Mouse (Mus musculus): Measurements from ENCODE around the gene Clec2i. TPM values are rescaled to one million over a fixed set of nuclear protein-coding genes. Genes with fewer than 3 reads are reported as not detected.
"Not testable (repeated sequence)": the region's sequence is repeated elsewhere in the genome, so short reads cannot be mapped to it uniquely, and the experiment has no call there.

Clec2i gene
- total RNA-seq, 2 experiments from 2014 or later: 4.0 to 5.4 TPM

DNA sequence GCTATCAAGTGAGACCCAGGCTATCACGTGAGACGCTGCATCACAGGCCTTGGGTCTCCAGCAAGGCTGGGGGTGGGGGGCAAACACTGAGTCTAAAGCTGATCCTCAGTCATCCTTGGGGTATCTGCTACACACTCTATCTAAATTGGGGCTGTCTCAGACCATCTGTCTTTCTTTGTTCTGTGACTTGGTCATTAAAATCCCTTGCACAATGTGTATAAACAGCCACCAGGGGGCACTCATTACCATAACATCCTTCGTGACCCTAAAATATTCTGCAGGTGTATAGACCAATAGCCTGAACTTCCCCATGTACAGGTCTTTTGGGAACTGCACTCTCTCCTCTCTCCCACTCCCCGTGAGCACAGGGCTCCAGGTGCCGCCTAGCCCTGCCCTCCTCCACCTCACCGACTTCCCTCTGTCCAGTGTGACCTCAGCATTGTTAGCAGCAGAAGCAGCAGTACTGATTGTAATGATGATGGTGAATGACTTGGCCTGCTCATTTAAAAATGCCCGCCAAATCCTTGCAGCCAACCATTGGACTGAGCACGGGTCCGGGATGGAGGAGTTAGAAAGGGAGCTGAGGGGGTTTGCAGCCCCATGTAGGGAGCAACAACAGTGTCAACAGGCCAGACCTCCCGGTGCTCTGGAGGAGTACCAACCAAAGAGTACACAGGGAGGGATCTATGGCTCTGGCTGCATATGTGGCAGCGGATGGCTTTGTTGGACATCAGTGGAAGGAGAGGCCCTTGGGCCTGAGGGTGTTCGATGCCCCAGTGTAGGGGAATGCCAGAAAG, 33.2 kb upstream of the Clec2i start:
- peak; percentile 81 for ATAC-seq (replicated peaks; ENCODE audit: low FRiP score, poor library complexity, severe bottlenecking)

DNA sequence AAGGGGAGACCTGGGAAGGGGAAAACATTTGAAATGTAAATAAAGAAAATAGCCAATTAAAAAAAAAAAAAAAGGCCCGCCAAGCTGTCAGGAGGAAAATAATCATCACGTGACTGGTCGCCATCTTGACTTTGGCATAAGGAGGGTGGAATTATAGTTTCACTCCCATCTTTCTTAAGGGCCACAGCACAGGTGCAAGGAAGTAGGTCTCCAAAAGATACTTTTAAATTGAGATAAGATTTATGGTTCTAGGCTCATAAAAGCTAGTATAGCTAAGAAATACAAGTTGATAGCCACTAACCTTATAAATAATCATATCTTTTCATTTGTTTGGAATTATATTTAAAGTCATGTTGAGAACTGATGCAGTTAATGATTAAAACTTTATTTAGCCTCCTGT, 32.5 kb upstream of the Clec2i start:
- ATAC-seq (replicated peaks; ENCODE audit: low FRiP score, poor library complexity, severe bottlenecking): no peak

DNA sequence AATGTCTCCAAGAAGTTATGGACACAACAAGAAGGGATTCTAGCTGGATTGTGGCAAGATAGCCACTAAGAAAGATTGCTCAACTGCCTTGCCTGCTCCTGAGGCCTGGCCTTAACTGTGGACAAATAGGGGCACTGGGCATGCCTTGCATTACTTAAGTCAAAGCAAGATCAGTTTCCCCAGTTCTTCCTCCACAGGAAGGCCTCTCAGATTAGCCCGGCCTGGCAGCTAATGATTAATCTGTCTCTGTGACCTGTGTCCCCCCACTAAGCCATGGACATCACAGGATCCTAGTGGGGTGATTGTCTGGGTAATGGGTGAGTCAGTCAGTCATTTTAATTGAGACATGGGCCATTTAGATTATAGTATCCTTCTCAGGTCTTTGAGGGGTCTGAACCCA, 31.9 kb upstream of the Clec2i start:
- ATAC-seq (replicated peaks; ENCODE audit: low FRiP score, poor library complexity, severe bottlenecking): no peak

DNA sequence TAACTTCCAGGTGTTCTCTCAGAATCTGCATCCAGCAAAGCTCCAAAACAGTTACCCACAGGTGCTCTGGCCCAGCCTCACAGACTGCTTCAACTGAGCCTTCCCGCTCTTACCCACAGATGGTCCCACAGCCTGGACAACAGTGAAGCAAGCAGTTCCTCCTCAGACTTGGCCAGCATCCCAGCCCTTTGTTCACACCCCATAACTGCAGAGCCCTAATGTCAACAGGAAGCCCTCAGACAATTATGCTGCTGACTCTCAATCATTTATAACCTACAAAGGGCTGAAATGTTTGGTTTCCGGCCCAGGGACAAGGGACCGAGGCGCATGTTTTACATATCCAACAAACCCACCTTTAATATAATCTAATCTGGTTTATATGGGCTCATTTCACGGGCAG, 31.1 kb upstream of the Clec2i start:
- ATAC-seq (replicated peaks; ENCODE audit: low FRiP score, poor library complexity, severe bottlenecking): no peak

DNA sequence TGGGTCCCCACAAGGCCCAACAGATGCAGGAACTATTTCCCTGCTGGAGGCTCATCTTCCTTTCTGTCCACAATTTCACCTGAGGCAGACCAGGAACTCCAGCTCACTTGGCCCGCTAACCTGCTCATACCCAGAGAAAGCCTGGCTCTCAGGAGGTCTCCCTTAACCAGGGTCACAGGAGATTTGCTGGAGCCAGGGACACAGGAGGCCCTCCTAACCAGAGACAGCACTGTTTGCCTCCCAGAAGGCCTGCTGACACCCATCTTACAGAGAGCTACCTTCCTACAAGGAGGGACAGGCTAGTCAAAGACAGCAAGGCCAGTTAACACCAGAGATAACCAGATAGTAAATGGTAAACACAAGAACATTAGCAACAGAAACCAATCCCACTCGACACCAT, 29.4 kb upstream of the Clec2i start:
- no peak for ATAC-seq (replicated peaks; ENCODE audit: low FRiP score, poor library complexity, severe bottlenecking)

DNA sequence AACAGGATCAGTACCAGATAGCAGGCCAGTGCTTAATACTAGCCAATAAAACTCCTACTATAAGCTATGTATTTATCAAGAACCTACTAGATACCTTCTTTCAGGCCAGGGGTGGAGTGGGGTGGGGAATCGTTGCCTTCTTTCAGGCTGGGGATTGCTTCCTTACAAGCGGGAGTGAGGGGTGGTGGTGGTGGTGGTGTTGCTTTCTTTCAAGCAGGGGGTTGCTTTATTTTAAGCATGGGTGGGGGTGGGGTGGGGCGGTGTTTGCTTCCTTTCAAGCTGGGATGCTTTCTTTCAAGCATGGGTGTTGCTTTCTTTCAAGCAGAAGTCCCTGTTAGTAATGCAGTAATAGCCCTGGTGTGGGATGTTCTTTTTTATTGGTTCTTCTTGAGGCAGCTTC, 18.5 kb upstream of the Clec2i start:
- ATAC-seq (replicated peaks; ENCODE audit: low FRiP score, poor library complexity, severe bottlenecking): no peak

DNA sequence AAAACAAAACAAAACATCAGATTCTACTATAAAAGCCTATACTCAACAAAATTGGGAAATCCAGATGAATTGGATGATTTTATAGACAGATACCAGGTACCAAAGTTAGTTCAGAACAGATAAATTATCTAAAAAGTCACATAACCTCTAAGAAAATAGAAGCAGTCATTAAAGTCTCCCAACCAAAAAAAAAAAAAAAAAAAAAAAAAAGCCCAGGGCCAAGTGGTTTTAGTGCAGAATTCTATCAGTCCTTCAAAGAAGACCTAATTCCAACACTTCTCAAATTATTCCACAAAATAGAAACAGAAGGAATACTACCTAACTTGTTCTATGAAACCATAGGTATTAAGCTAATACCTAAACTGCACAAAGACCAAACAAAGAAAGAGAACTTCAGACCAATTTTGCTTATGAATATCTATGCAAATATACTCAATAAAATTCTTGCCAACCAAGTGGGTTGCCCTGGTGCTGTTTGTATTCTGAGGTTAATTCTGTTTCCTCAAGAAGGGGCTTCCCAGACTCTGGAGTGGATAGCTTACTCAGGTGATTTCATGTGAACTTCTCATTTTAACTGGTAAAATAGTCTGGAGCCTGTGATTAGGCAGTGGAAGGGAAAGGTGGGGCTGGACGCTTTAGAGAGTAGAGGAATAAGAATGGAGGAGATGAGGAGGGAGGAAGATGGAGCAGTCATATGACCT, 15.3 kb upstream of the Clec2i start:
- no peak for ATAC-seq (replicated peaks; ENCODE audit: low FRiP score, poor library complexity, severe bottlenecking)

DNA sequence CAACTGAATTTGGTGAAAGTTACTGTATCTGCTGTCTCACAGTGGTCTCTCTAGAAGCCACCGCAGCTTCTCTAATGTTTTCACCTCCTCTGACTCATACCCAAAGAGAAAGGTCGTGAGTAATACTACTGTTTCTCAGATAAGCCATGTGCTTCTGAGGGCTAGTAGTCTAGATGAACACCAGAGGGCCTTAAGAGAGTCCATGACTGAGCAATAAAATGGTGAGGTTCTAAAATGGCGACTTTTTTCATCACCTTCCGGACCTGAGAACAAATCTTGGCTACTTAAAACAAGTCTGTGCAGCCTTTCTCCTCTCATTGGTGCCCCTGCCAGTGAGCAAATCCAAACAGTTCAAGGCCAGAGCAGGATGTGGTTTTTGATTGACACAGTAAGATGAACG, 1.4 kb downstream of the Clec2i start:
- ATAC-seq (replicated peaks; ENCODE audit: low FRiP score, poor library complexity, severe bottlenecking): no peak

DNA sequence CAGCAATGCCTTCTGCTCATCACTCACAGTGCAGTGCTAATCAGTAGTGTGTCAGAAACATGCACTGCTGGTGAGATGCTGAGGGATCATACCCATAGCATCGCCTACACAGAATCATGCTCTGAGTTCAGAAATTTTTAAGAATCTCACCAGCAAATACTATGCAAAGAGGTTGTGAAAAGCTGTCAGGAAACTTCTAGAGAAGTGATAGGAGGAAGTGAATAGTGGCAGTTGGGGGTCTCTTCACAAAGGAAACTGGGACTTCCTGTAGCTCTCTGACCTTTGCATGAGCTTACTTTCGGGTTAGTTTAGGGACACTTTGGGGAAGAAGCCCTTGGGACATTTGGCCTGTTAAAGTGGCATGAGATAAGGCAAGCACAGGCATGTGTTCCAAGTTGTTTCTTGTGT, 3.6 kb downstream of the Clec2i start, which contains the start of gene BC035044:
BC035044 (minus strand) TSS at position 179 of the 408 bp plus-strand sequence.
- no peak for ATAC-seq (replicated peaks; ENCODE audit: low FRiP score, poor library complexity, severe bottlenecking)

DNA sequence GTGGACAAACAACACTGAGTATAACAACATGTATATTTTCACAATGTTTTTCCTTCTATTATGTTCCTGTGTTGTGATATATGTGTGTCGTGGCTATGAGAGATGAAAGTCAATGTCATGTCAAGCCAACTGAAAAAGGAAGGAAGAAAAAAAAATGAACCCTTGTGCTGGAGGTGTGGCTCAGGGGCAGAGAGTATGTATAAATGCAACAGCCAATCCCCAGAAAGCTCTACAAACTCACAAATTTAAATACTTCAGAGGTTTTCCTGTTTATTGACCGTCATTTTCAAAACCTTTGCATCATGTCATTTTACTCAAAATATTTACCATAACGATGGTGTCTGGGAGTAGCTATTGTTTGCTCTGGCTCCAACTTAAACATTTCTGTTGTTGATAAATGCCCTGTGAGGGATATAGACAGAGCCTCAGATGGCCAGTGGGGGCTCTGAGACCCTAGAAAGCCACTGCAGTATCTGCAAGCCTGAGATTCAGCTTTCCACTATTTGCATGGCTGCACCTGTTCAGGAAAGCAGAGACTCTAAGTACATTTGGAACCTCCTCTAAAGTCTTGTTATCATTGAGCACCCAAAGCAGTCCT, 8.1 kb downstream of the Clec2i start:
- no peak for ATAC-seq (replicated peaks; ENCODE audit: low FRiP score, poor library complexity, severe bottlenecking)

DNA sequence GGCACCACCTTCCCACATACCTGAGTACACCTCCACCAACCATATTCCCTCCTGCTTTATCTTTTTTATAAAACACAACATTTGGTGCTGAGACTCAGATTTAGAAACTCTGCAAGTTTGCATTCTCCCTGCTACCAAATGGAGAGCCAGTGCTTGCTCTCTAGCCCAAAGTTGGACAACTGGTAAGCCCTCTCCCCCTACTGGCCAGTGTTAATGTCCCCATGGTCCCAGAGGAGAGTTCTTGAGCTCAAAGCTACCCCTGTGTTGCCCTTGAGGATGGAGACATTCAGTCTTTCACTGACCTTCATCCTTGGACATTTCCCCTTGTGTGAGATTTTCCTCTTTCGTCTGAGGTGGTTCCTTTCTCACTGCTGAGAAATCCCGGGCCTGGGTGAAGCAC, 12.7 kb downstream of the Clec2i start:
- ATAC-seq (replicated peaks; ENCODE audit: low FRiP score, poor library complexity, severe bottlenecking): no peak

DNA sequence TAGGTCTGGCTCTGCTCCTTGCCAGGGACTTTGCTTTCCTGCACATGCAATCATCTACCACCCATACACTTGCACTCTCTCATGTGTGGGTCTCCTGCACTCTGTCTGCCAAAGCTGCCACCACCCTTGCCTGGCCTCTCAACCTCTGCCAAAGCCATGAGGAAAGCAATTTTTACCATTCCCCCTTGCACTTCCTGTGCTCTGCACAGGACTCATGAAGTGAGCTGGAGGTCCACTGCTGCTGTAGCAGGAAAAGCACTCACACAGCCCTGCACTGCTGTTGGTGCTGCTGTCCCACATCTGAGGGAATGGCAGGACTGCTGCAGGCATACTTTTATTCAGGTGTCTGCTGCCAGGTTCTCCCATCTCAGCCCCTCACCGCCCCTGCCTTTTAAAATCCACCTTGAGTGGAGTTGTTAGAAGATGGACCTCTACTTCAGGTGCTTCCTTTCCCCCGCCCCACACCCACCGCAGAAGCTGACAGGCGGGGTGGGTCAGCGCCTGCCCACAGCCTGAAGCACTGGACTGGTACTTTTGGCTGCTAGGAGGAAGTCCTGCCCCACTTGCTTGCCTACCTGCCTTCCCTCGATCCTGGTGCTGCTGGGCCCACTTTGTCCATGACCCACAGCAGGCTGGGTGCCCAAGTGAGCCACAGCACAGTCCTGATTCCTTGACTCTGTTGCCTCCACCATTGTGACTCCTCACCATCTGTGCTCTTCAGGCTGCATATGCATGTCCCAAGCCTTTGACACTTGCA, 13.6 kb downstream of the Clec2i start:
- ATAC-seq (replicated peaks; ENCODE audit: low FRiP score, poor library complexity, severe bottlenecking): not testable (repeated sequence)

DNA sequence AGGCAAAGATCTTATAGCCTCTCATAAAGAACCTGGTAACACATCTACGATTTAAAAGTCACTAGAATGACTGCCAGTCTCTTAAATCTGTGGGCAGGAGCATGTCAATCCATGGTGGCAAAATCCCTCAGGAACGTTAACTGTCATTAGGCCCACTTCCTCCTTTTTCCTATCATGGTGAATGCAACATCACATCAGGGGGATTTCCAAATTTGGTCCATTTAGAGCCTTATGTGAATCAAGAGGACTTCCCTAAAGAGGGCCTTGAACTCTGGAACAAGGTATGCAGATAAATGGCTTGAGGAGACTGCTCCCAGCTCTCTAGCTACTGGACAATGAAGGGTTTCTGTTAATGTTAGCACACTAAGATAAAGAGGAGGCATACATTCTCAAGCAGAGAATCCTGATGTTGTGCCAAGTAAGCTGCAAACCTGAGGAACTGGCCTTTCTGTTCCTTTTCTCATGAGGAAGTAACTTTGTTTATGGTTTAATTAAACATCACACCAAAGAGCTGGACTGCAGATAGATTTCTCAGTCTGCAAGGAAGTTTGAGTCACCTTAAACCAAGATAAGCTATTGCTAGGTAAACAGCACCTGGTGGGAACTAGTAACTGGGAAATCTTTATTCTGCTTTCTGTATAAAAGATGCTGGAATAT, 26.3 kb downstream of the Clec2i start:
- no peak for ATAC-seq (replicated peaks; ENCODE audit: low FRiP score, poor library complexity, severe bottlenecking)

DNA sequence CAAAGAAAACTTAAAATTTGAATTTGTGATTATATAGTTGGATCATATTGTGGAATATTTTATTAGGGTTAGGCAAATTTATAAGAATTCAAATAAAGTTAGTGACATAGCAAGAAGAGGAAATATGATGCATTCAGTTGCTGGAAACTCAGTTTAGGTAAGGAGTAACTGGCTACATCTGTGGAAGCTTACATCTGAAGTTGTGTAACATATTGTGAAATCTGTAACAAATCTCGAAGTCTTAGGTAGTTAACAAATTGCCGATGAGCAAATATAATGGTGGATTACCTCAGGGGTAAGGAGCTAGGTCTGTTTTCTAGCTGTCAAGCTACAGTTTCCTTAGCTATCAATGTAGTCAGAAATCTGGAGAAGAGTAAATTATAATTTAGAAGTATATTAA, 29.9 kb downstream of the Clec2i start:
- ATAC-seq (replicated peaks; ENCODE audit: low FRiP score, poor library complexity, severe bottlenecking): no peak

DNA sequence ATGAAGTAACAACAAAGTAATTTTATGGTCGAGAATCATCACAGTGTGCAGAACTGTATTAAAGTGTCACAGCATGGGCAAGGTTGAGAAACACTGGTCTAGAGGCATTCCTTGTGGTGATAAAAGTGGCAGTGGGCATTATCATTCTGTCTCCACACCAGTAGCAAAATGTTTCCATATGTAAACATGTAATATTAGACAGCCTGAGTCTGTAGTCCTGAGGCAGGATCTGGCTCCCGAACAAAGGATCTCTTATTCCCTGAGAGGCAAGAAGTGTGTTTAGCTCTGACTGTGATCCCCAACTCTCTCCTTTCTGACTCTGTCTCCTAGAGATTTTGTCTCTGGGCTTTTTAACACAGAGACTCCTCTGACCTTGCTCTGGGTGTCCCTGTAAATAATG, 45.7 kb downstream of the Clec2i start:
- no peak for ATAC-seq (replicated peaks; ENCODE audit: low FRiP score, poor library complexity, severe bottlenecking)

DNA sequence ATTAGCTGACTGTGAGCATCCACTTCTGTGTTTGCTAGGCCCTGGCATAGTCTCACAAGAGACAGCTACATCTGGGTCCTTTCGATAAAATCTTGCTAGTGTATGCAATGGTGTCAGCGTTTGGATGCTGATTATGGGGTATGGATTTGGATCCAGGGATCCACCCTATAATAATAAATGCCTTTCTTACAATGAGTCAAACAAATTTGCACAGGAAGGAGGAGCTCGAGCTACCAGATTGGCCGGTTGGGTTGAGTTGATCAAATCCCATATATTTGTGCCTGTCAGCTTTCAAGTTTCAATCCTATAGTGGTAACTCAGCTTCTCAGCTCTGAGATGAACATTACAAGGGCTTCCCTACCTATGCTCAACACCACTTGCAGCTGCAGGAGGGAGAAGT, 46.7 kb downstream of the Clec2i start, which contains the start of gene Clec2g:
Clec2g (plus strand) TSS at position 301 of the 400 bp plus-strand sequence.
- not testable (repeated sequence) for ATAC-seq (replicated peaks; ENCODE audit: low FRiP score, poor library complexity, severe bottlenecking)

DNA sequence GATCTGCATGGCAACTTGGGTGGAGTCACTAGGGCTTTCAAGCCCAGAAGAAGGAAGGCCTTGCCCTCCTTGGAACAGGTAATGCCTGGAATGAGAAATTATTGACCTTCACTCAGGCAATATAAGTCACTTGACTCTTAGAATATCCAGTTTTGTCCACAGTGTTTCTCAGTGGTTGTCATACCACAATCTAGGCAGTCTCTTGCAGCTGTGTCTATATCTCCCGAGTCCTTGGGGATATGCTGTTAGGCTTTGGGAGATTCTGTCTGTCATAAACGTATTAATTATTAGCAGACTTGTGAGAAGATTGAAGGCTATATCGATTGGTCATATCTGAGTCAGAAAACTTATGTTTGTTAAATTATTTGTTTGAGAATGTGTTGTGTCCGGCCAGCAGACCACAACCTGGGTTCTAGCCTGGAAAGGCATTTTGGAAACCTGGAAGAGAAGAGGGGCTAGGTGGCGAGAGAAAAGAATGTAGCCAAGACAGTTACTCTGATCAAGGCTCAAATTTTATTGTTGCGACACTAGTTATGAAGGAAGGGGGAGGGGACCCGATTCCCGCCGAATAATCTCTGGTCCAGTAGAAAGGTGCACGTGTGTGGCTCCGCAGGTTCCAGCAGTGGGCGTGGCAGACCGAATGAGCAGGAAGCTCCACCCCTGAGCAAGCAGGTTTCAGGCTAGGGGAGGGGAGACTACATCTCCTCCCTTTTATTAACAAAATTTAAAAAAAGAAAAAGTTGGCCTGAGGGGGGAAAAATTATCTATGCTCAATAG, 48.7 kb downstream of the Clec2i start:
- not testable (repeated sequence) for ATAC-seq (replicated peaks; ENCODE audit: low FRiP score, poor library complexity, severe bottlenecking)

DNA sequence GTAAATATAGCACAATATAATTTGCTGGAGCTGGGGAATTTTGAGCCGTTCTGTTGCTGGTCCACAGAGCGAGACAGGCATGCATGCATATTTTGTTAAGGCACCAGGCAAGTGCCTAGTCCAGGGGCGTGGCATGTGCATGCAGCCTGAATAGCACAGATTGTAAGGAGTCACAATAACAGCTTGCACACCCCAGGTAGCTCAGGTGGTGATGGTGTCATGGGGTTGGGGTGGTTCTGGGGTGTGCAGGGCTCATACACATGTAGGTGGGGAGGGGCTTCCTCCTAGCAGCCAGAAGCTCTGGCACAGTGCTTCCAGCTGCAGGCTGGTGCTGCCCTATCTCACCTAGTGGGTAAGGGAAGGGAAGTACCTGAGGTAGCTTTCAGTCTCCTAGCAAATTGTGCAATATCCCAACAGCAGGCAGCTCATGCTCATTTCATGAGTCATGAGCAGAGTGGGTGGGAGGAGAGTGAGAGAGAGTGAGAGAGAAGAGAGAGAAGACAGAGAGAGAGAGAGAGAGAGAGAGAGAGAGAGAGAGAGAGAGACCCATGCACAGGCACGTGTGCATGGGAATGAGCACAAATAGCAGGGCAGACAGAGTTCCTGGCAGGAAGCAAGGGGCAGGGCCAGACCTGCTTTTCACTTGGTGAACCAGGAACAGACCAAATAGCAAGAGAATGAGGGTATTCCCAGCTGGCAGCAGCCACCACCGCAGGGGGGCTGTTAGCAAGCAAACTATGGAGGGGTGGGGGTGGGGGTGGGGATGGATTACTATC, 54.4 kb downstream of the Clec2i start:
- no peak for ATAC-seq (replicated peaks; ENCODE audit: low FRiP score, poor library complexity, severe bottlenecking)
